Mouse (Mus musculus): ENCODE measurements around the gene Akap1. TPM values are rescaled to one million over a fixed set of nuclear protein-coding genes. Genes with fewer than 3 reads are reported as not detected.

Gene Akap1
- polyA plus RNA-seq, 1 experiment, result 25.4 TPM

DNA sequence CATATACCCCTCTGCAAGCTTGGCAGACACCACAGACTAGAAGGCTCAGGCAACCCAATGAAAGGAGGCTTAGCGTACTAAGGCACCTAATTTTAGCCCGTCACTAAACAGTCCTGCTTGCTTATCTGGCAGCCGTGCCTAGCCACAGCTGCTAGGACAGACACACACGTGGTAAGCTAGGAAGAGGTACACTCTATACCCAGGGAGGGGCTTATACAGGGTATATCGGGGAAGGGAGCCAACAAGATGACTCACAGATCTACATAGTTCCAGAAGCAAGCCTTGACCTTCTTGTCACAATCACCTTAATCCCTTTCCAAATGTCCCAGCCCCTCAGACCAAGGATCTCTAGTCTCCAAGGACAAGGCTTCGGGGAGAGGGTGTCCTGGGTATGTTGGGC lies 23.0 kb downstream of the Akap1 start:
- peak overlapping the region; percentile 36 for H3K4me2 ChIP-seq (ENCODE audit: low read depth)
- TF ChIP-seq USF1 (IDR thresholded peaks at IDR 0.05; ENCODE audit: low read depth) (peak; percentile 11), MAX (IDR thresholded peaks at IDR 0.05; ENCODE audit: low read depth) (no peak), MYOG (IDR thresholded peaks at IDR 0.05; ENCODE audit: control insufficient read depth in 1 of 3, insufficient read depth in 1 of 3, insufficient read length in 2 of 3, low read depth in 2 of 3) (peak; percentile 43 to 89 (median 85)), TCF12 (IDR thresholded peaks at IDR 0.05; ENCODE audit: insufficient read depth, poor library complexity, severe bottlenecking) (peak; percentile 7), MYOD1 (IDR thresholded peaks at IDR 0.05; ENCODE audit: control insufficient read depth in 1 of 3, insufficient read length in 2 of 3, low read depth in 2 of 3) (peak; percentile 30 to 85 (median 57))
- H3ac ChIP-seq (ENCODE audit: control insufficient read depth, insufficient read length), result no peak overlapping the region

DNA sequence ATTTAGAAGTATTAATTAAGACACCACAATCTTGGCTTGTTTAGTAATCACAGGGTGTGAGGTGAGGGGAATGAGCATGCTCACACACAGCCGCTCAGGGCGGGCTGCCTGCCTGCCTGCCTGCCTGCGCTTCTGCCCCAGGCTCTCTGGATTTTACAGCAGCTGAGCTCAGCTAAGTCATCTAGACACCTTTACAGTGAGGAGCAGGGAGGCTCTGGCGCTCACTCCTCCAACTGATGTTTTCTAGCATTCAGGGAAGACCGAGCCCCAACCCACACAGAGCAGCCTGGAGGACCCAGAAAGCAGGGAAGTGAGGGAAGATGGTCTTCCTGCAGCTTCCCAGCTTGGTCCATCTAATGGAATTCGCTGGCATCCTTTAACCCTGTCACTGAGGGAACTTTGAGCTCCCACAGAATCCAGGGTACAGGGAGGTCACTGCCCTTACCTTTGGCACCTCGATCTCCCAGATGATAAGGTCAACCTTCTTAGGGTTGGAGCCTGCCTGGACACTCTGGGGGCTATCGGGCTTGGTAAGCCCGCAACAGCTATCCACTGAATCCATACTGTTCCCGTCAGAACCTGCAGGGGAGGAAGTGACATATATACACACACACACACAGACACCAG lies 23.5 kb downstream of the Akap1 start:
- peaks cover 5% of the 10 kb centered on the region for H3K36me3 ChIP-seq (ENCODE audit: control insufficient read depth, insufficient read depth)
- H3K4me2 ChIP-seq (ENCODE audit: low read depth), result peak overlapping the region; percentile 36
- no peaks in the 10 kb centered on the region for H3K27me3 ChIP-seq (ENCODE audit: control insufficient read depth, insufficient read depth, insufficient read length)
- peaks cover 4% of the 10 kb centered on the region for H3K79me2 ChIP-seq (ENCODE audit: control insufficient read depth, insufficient read depth)
- TF ChIP-seq CEBPB (IDR thresholded peaks at IDR 0.05; ENCODE audit: insufficient read depth, poor library complexity, severe bottlenecking), result no peak
- TF ChIP-seq TCF3 (IDR thresholded peaks at IDR 0.05; ENCODE audit: insufficient read length, low read depth), result no peak
- TF ChIP-seq SRF (IDR thresholded peaks at IDR 0.05; ENCODE audit: control insufficient read depth, insufficient read length, low read depth), result no peak
- no peak for TF ChIP-seq REST (IDR thresholded peaks at IDR 0.05; ENCODE audit: insufficient read depth, insufficient read length)
- no peak overlapping the region for H3K4me3 ChIP-seq
- no peak overlapping the region for H3ac ChIP-seq (ENCODE audit: control insufficient read depth, insufficient read length)

More for the DNA sequence above, 23.0 kb downstream of the Akap1 start:
- H3K27me3 ChIP-seq (ENCODE audit: control insufficient read depth, insufficient read depth, insufficient read length), result no peaks in the 10 kb centered on the region
- H3K4me3 ChIP-seq, result no peak overlapping the region
- peaks cover 5% of the 10 kb centered on the region for H3K36me3 ChIP-seq (ENCODE audit: control insufficient read depth, insufficient read depth)
- H3K79me2 ChIP-seq (ENCODE audit: control insufficient read depth, insufficient read depth), result peaks cover 8% of the 10 kb centered on the region

DNA sequence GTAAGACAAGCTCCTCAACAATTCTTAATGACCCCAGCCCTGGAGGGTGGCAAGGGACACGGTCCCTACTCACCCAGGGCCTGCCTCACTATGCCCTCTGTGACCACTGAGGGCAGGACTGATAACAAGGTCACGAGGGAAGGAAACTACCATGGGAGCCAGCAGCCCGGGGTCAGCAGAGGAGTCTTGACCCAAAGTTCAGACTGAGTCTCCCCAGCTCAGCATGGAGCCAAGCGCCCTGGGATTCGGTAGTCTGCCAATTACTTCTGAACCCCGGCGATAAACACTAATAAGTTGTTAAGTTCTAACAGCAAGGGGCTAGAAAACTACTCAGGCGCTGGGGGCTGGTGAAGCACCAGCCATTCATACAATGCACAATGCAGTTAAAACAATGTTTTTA lies 24.1 kb downstream of the Akap1 start:
- Histone ChIP-seq H3K36me3 (ENCODE audit: control insufficient read depth, insufficient read depth) (peaks cover 5% of the 10 kb centered on the region), H3K27me3 (ENCODE audit: control insufficient read depth, insufficient read depth, insufficient read length) (no peaks in the 10 kb centered on the region), H3K4me3 (no peak overlapping the region), H3K79me2 (ENCODE audit: control insufficient read depth, insufficient read depth) (no peaks in the 10 kb centered on the region), H3ac (ENCODE audit: control insufficient read depth, insufficient read length) (no peak overlapping the region), H3K4me2 (ENCODE audit: low read depth) (no peak overlapping the region)
- TF ChIP-seq E2F4 (IDR thresholded peaks at IDR 0.05; ENCODE audit: insufficient read depth) (no peak), POLR2A (IDR thresholded peaks at IDR 0.05; ENCODE audit: insufficient read length, low read depth) (no peak), CEBPB (IDR thresholded peaks at IDR 0.05; ENCODE audit: insufficient read depth, poor library complexity, severe bottlenecking) (no peak), TCF12 (IDR thresholded peaks at IDR 0.05; ENCODE audit: insufficient read depth, poor library complexity, severe bottlenecking) (no peak), MYOG (IDR thresholded peaks at IDR 0.05; ENCODE audit: control insufficient read depth in 1 of 3, insufficient read depth in 1 of 3, insufficient read length in 2 of 3, low read depth in 2 of 3) (no peak), POLR2AphosphoS2 (IDR thresholded peaks at IDR 0.05; ENCODE audit: insufficient read length, low read depth) (no peak), MYOD1 (IDR thresholded peaks at IDR 0.05; ENCODE audit: control insufficient read depth in 1 of 3, insufficient read length in 2 of 3, low read depth in 2 of 3) (no peak)

DNA sequence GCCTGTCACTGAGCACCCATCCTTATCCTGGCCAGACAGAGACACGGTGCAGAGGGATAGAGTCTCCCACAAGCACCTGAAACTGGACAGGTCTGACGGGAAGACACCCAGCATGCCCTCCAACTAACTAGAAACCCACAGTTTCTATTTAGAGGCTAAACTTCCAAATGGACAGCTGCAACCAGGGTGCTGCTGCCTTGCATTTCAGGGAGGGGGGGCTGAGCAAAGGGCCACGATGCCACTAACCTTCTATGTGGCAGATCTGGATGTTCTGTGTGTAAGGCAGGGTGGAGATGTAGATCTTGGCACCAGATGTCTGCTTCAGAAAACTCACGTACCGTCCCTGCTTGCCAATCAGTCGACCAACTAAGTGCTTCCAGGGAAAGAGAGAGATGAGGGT lies 25.0 kb downstream of the Akap1 start:
- H3K27me3 ChIP-seq (ENCODE audit: control insufficient read depth, insufficient read depth, insufficient read length), result no peaks in the 10 kb centered on the region

DNA sequence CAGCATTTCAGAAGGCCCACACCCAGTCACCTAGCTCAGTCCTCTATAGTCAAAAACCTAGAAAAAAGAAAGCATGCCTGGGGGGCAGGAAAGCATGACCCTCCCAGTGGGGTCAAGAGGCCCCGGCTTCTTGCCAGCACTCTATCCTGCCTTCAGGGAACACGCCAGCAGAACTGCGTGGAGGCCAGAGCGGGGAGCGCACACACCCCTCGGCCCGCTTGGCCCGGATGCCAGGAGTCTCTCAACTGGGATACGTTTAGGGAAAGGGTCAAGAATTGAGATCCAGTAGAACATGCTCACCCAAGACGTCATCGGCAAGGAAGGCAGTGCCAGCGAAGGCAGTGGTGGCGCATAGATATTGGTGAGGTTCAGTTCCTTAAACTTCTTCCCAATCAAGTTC lies 25.8 kb downstream of the Akap1 start:
- Histone ChIP-seq H3ac (ENCODE audit: control insufficient read depth, insufficient read length) (no peak overlapping the region), H3K4me3 (no peak overlapping the region), H3K4me2 (ENCODE audit: low read depth) (no peak overlapping the region), H3K27me3 (ENCODE audit: control insufficient read depth, insufficient read depth, insufficient read length) (no peaks in the 10 kb centered on the region), H3K79me2 (ENCODE audit: control insufficient read depth, insufficient read depth) (no peaks in the 10 kb centered on the region), H3K36me3 (ENCODE audit: control insufficient read depth, insufficient read depth) (peaks cover 5% of the 10 kb centered on the region)
- no peak for TF ChIP-seq REST (IDR thresholded peaks at IDR 0.05; ENCODE audit: insufficient read depth, insufficient read length)
- TF ChIP-seq CEBPB (IDR thresholded peaks at IDR 0.05; ENCODE audit: insufficient read depth, poor library complexity, severe bottlenecking), result no peak
- TF ChIP-seq MYOD1 (IDR thresholded peaks at IDR 0.05; ENCODE audit: control insufficient read depth in 1 of 3, insufficient read length in 2 of 3, low read depth in 2 of 3), result no peak

More for the DNA sequence above, 25.0 kb downstream of the Akap1 start:
- peaks cover 5% of the 10 kb centered on the region for H3K36me3 ChIP-seq (ENCODE audit: control insufficient read depth, insufficient read depth)
- no peaks in the 10 kb centered on the region for H3K79me2 ChIP-seq (ENCODE audit: control insufficient read depth, insufficient read depth)
- H3K4me3 ChIP-seq, result no peak overlapping the region
- no peak overlapping the region for H3ac ChIP-seq (ENCODE audit: control insufficient read depth, insufficient read length)
- TF ChIP-seq MYOD1 (IDR thresholded peaks at IDR 0.05; ENCODE audit: control insufficient read depth in 1 of 3, insufficient read length in 2 of 3, low read depth in 2 of 3) (peak in 2 of 3 experiments; percentile 1 to 63), MYOG (IDR thresholded peaks at IDR 0.05; ENCODE audit: control insufficient read depth in 1 of 3, insufficient read depth in 1 of 3, insufficient read length in 2 of 3, low read depth in 2 of 3) (peak in 1 of 3 experiments; percentile 73), REST (IDR thresholded peaks at IDR 0.05; ENCODE audit: insufficient read depth, insufficient read length) (no peak)
- peak overlapping the region; percentile 34 for H3K4me2 ChIP-seq (ENCODE audit: low read depth)

DNA sequence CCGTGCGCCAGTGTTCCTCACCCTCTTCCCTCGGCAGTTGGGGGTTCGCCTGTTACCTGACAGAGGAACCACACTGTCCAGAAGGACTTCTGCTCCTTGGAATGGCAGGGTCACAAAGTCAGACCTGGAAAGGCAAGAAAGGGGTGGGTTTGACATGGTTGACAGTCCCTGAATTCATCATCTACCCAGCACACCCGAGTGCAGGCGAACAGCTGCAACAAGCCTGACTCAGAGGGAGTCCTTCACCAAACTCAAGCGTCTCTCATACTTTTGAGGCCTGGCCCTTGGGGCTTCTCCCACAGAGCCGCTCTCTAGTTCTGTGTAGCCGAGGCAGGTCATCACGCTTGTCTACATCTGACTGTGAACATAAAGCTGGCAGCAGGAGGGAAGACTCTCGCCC lies 29.8 kb downstream of the Akap1 start:
- no peak overlapping the region for H3K4me3 ChIP-seq
- peaks cover 5% of the 10 kb centered on the region for H3K36me3 ChIP-seq (ENCODE audit: control insufficient read depth, insufficient read depth)
- no peak overlapping the region for H3K4me2 ChIP-seq (ENCODE audit: low read depth)
- H3K79me2 ChIP-seq (ENCODE audit: control insufficient read depth, insufficient read depth), result no peaks in the 10 kb centered on the region
- H3K27me3 ChIP-seq (ENCODE audit: control insufficient read depth, insufficient read depth, insufficient read length), result no peaks in the 10 kb centered on the region
- no peak overlapping the region for H3ac ChIP-seq (ENCODE audit: control insufficient read depth, insufficient read length)
- peak in 1 of 3 experiments; percentile 87 for TF ChIP-seq MYOG (IDR thresholded peaks at IDR 0.05; ENCODE audit: control insufficient read depth in 1 of 3, insufficient read depth in 1 of 3, insufficient read length in 2 of 3, low read depth in 2 of 3)
- TF ChIP-seq SRF (IDR thresholded peaks at IDR 0.05; ENCODE audit: control insufficient read depth, insufficient read length, low read depth), result no peak
- TF ChIP-seq E2F4 (IDR thresholded peaks at IDR 0.05; ENCODE audit: insufficient read depth), result no peak
- no peak for TF ChIP-seq TCF3 (IDR thresholded peaks at IDR 0.05; ENCODE audit: insufficient read length, low read depth)
- TF ChIP-seq MYOD1 (IDR thresholded peaks at IDR 0.05; ENCODE audit: control insufficient read depth in 1 of 3, insufficient read length in 2 of 3, low read depth in 2 of 3), result peak in 2 of 3 experiments; percentile 47 to 71
- TF ChIP-seq TCF12 (IDR thresholded peaks at IDR 0.05; ENCODE audit: insufficient read depth, poor library complexity, severe bottlenecking), result no peak
- no peak for TF ChIP-seq MAX (IDR thresholded peaks at IDR 0.05; ENCODE audit: low read depth)

Data from myocyte (in vitro differentiated cells).